Mouse (Mus musculus) liver, postnatal 0 days (tissue): Measurements from ENCODE around the gene Npr2. TPM values are rescaled to one million over a fixed set of nuclear protein-coding genes. Genes with fewer than 3 reads are reported as not detected.

Experiments used
- ATAC-seq: fragments of 200-750 bp; cut with Nextera tagmentation; 2 replicates; pipeline ENCODE4 v1.8.0; 2017; ENCODE audit warnings: mild to moderate bottlenecking, moderate library complexity
- DNase-seq: peaks from one replicate; pipeline ENCODE4 v3.0.0-alpha.2; 2016
- H3K27ac ChIP-seq: fragments of 300-500 bp; sonication (generic); 2 replicates; pipeline ENCODE4 v1.5.1; 2014; ENCODE audit warnings: antibody characterized with exemption, moderate library complexity, mild to moderate bottlenecking, low read depth
- H3K27me3 ChIP-seq: fragments of 300-500 bp; sonication (generic); 2 replicates; pipeline ENCODE4 v1.6.1; 2014; ENCODE audit warnings: low read length, control low read depth, mixed read lengths; ENCODE audit not compliant: insufficient read depth
- H3K36me3 ChIP-seq: fragments of 300-500 bp; sonication (generic); replicated peaks from 2 replicates; pipeline ENCODE4 v1.6.1; 2014; ENCODE audit warnings: mild to moderate bottlenecking, control low read depth, low read length, moderate library complexity, mixed read lengths; ENCODE audit not compliant: insufficient read depth
- H3K4me1 ChIP-seq: fragments of 300-500 bp; sonication (generic); 2 replicates; pipeline ENCODE4 v1.6.1; 2014; ENCODE audit warnings: antibody characterized with exemption, mild to moderate bottlenecking, control low read depth; ENCODE audit not compliant: insufficient read depth
- H3K4me2 ChIP-seq: fragments of 300-500 bp; sonication (generic); 2 replicates; pipeline ENCODE4 v1.6.1; 2014; ENCODE audit warnings: low read depth, mild to moderate bottlenecking, low read length, moderate library complexity, mixed read lengths
- H3K4me3 ChIP-seq: fragments of 300-500 bp; sonication (generic); 2 replicates; pipeline ENCODE4 v1.5.1; 2014; ENCODE audit warnings: low read depth, low read length
- H3K9ac ChIP-seq: fragments of 300-500 bp; sonication (generic); replicated peaks from 2 replicates; pipeline ENCODE4 v1.6.1; 2014; ENCODE audit warnings: mild to moderate bottlenecking, moderate library complexity
- H3K9me3 ChIP-seq: fragments of 300-500 bp; sonication (generic); 2 replicates; pipeline ENCODE4 v1.6.1; 2016; ENCODE audit warnings: mild to moderate bottlenecking, control low read depth, low read length, mixed read lengths
- CTCF ChIP-seq: sonication (generic); IDR thresholded peaks from 2 replicates; pipeline ENCODE4 v1.5.1; 2016; ENCODE audit warnings: antibody characterized with exemption, low read depth
- EP300 ChIP-seq: IDR thresholded peaks from 2 replicates; pipeline ENCODE4 v1.6.1; 2016; ENCODE audit warnings: antibody characterized with exemption, low read depth, mild to moderate bottlenecking
- WGBS: fragments of 180-500 bp; shearing (Covaris S2); extraction: QIAGEN DNeasy Blood & Tissue Kit; methylation state at CpG from one replicate; pipeline ENCODE4 v1.1.7; 2014; ENCODE audit not compliant: insufficient replicate concordance; 5-methylcytosine and 5-hydroxymethylcytosine counted together
- polyA plus RNA-seq: library from polyadenylated mRNA; unstranded; fragments of >200 nt; fragmentation: Nextera tagmentation; extraction: Ambion mirVana; gene quantifications from 2 replicates; pipeline ENCODE4 v1.2.1, GENCODE M21; 2015

Npr2 gene
- 0.54 and 0.82 TPM in 2 replicates for polyA plus RNA-seq

DNA sequence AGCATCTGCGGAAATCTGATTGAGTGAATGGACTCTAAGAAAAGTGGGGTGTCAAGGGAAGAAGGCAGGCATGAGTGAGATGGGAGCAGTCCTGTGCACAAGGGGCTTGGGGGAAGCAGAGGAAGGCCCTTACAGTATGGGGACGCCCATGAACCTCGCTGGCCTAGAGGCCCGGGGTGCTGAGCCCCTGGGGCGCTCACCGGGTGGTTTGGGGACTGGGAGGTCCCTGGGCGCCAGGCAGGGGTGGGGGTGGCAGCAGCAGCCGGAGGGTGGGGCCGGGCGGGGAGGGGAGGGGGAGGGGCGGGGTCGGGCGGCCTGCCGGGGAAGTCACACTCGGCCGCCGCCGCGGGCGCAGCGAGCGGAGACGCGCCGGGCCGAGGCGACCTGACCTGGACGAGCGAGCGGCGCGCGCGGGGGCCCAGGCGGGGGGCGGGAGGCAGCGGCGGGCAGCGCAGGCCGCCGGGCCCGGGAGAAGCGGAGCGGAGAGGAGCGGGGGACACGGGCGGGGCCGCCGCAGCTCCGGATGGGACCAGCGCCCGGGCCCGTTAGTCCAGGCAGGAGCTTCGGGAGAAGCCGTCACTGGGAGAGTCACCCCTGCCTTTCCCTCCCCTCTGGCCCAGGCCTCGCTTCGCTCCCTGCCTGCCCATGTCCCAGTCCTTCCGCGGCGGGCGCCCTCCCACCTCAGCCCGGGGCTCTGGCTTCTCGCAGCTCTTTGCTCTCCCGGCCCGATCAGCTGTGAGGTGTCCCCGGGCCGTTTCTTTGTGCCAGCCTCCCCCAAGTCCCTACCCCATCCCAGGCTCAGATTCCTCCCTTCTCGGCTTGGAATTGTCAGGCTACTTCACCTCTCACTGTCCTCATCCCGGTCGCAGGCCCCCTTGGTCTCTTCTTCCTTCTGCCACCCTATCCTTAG is at the start of gene Npr2:
Gene Npr2, plus strand, starts transcription at position 890 of the 910 bp plus-strand sequence.
- peak within 1 kb of the TSS; percentile 55 for H3K4me3 ChIP-seq
- no peaks in the 10 kb centered on the region for H3K4me1 ChIP-seq
- DNase-seq = peak; percentile 47
- H3K9me3 ChIP-seq = no peaks in the 10 kb centered on the region
- peaks cover 26% of the 10 kb centered on the region for H3K27me3 ChIP-seq
- WGBS = 4% methylated on average over 19 of the region's 70 CpGs
- H3K9ac ChIP-seq = peak within 1 kb of the TSS; percentile 60
- peak; percentile 37; the same call in 1 of the 2 replicates for ATAC-seq
- no peaks in the 10 kb centered on the region for H3K36me3 ChIP-seq
- TF ChIP-seq CTCF (no peak), EP300 (no peak)
- no peak within 1 kb of the TSS; the same call in 1 of the 2 replicates for H3K27ac ChIP-seq
- H3K4me2 ChIP-seq = peak within 1 kb of the TSS; percentile 86

- DNase-seq (no peak), ATAC-seq (no peak)
- no peaks in the 10 kb centered on the region for H3K9me3 ChIP-seq
- no peak overlapping the region for H3K4me3 ChIP-seq
- 78% methylated on average over 5 of the region's 5 CpGs for WGBS
- no peak for TF ChIP-seq CTCF
- peaks cover 15% of the 10 kb centered on the region for H3K4me1 ChIP-seq
- H3K27me3 ChIP-seq = no peaks in the 10 kb centered on the region
- H3K9ac ChIP-seq = no peak overlapping the region
- H3K4me2 ChIP-seq = no peak overlapping the region
- H3K27ac ChIP-seq = no peak overlapping the region
- H3K36me3 ChIP-seq = peaks cover 39% of the 10 kb centered on the region
Observed at GRCm38 (mm10) chr4:43582241-43582640, 49.5 kb upstream of the Npr2 start.

DNA sequence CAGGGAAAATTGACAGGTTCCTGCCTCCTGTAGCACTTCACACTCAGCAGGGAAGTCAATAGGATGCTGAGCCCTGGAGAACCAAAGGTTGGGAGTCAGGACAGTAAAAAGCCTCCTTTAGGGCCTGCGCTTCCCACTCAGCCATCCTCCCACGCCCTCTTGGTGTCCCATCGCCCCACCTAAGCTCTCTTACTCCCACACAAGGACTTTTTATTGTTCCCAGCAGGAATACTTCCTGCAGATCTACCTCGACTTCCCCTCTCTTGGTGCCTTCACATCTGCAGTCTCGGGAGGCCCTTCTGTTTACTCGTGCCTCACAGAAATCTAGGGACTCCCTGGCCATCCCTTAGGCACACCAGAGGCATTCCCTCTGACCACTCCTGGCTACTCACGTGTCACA is 48.3 kb upstream of the Npr2 start:
- Histone ChIP-seq H3K27me3 (no peaks in the 10 kb centered on the region), H3K4me1 (peaks cover 9% of the 10 kb centered on the region), H3K9ac (no peak overlapping the region), H3K4me2 (no peak overlapping the region), H3K9me3 (no peaks in the 10 kb centered on the region), H3K4me3 (no peak overlapping the region), H3K36me3 (peaks cover 39% of the 10 kb centered on the region), H3K27ac (no peak overlapping the region)
- ATAC-seq (no peak), DNase-seq (no peak)
- TF ChIP-seq CTCF (no peak), EP300 (no peak)
- whole genome bisulfite sequencing = 83% methylated on average over 7 of the region's 7 CpGs

GRCm38 (mm10) chr4:43584444-43585416 is 47.0 kb upstream of the Npr2 start, which contains the start of gene Msmp:
Msmp (minus strand) TSS chr4:43584494.
- Histone ChIP-seq H3K36me3 (peaks cover 39% of the 10 kb centered on the region), H3K9me3 (no peaks in the 10 kb centered on the region), H3K4me3 (no peak within 1 kb of the TSS), H3K4me1 (peaks cover 4% of the 10 kb centered on the region), H3K27me3 (no peaks in the 10 kb centered on the region), H3K4me2 (no peak within 1 kb of the TSS), H3K9ac (no peak within 1 kb of the TSS), H3K27ac (no peak within 1 kb of the TSS)
- ATAC-seq (no peak), DNase-seq (no peak)
- TF ChIP-seq EP300 = no peak
- no peak for TF ChIP-seq CTCF
- WGBS = 82% methylated on average over 12 of the region's 12 CpGs

- H3K36me3 ChIP-seq = peaks cover 33% of the 10 kb centered on the region
- WGBS = 63% methylated on average over 10 of the region's 10 CpGs
- no peak overlapping the region for H3K4me2 ChIP-seq
- H3K4me1 ChIP-seq = no peaks in the 10 kb centered on the region
- H3K9ac ChIP-seq = no peak overlapping the region
- TF ChIP-seq CTCF = no peak
- no peak for TF ChIP-seq EP300
- no peaks in the 10 kb centered on the region for H3K27me3 ChIP-seq
- no peaks in the 10 kb centered on the region for H3K9me3 ChIP-seq
- no peak for ATAC-seq
- no peak overlapping the region for H3K4me3 ChIP-seq
- DNase-seq = no peak
- no peak overlapping the region for H3K27ac ChIP-seq
Observed at GRCm38 (mm10) chr4:43585682-43586081, 46.1 kb upstream of the Npr2 start.

DNA sequence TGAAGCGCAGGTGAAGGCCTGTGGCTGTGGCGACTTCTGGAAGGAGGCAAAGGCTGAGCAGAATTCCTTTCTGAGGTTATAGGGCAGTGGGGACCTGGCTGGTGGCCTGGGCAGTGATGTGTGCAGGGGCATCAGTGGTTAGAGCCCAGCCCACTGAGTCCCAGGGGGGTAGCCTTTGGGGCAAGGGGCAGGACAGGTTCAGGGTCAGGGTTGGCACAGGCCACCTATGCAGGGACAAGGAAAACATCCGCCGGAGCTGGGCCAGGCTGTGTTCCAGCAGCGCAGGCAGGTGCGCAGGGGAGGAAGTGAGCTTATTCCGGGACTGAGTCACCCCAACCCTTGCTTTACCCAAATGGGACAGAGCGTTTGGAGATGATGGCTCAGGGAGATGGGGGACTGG is 45.3 kb upstream of the Npr2 start:
- DNase-seq = no peak
- no peaks in the 10 kb centered on the region for H3K4me1 ChIP-seq
- 76% methylated on average over 8 of the region's 8 CpGs for WGBS
- no peak for ATAC-seq
- no peaks in the 10 kb centered on the region for H3K9me3 ChIP-seq
- no peak overlapping the region for H3K4me3 ChIP-seq
- no peak for TF ChIP-seq EP300
- TF ChIP-seq CTCF = no peak
- H3K36me3 ChIP-seq = peaks cover 26% of the 10 kb centered on the region
- H3K27ac ChIP-seq = no peak overlapping the region
- no peaks in the 10 kb centered on the region for H3K27me3 ChIP-seq
- no peak overlapping the region for H3K9ac ChIP-seq
- H3K4me2 ChIP-seq = no peak overlapping the region
